Mouse (Mus musculus) liver, embryonic 11.5 days (tissue): ENCODE results near the gene Pifo. TPM values are rescaled to one million over a fixed set of nuclear protein-coding genes. Genes with fewer than 3 reads are reported as not detected.

Experiments
- ATAC-seq: fragments of 200-750 bp; cut with Nextera tagmentation; replicated peaks from 2 replicates; pipeline ENCODE4 v1.8.0; 2017; ENCODE audit warnings: moderate number of reproducible peaks, mild to moderate bottlenecking, moderate TSS enrichment, moderate library complexity; ENCODE audit not compliant: low FRiP score
- DNase-seq: peaks from one replicate; pipeline ENCODE4 v3.0.0-alpha.2; 2017; ENCODE audit warnings: low spot score
- H3K27ac ChIP-seq: fragments of 300-500 bp; sonication (generic); 2 replicates; pipeline ENCODE4 v1.5.1; 2014; ENCODE audit warnings: mild to moderate bottlenecking, low read depth, low read length, control low read depth
- H3K27me3 ChIP-seq: fragments of 300-500 bp; sonication (generic); replicated peaks from 2 replicates; pipeline ENCODE4 v1.6.1; 2014; ENCODE audit warnings: low read length, mixed read lengths; ENCODE audit not compliant: control insufficient read depth, insufficient read depth
- H3K36me3 ChIP-seq: fragments of 300-500 bp; sonication (generic); 2 replicates; pipeline ENCODE4 v1.6.1; 2014; ENCODE audit warnings: mild to moderate bottlenecking, low read length, moderate library complexity, mixed read lengths; ENCODE audit not compliant: control insufficient read depth, insufficient read depth
- H3K4me1 ChIP-seq: fragments of 300-500 bp; sonication (generic); replicated peaks from 2 replicates; pipeline ENCODE4 v1.6.1; 2014; ENCODE audit warnings: low read length, mixed read lengths; ENCODE audit not compliant: control insufficient read depth, insufficient read depth
- H3K4me2 ChIP-seq: fragments of 300-500 bp; sonication (generic); 2 replicates; pipeline ENCODE4 v1.6.1; 2014; ENCODE audit warnings: mild to moderate bottlenecking, control low read depth, moderate library complexity
- H3K4me3 ChIP-seq: fragments of 300-500 bp; sonication (generic); 2 replicates; pipeline ENCODE4 v1.5.1; 2014; ENCODE audit warnings: low read depth, low read length, control low read depth
- H3K9ac ChIP-seq: fragments of 300-500 bp; sonication (generic); 2 replicates; pipeline ENCODE4 v1.6.1; 2014; ENCODE audit warnings: low read depth, low read length, control low read depth
- H3K9me3 ChIP-seq: fragments of 300-500 bp; sonication (generic); 2 replicates; pipeline ENCODE4 v1.6.1; 2016; ENCODE audit warnings: low read length, inconsistent platforms, mixed read lengths; ENCODE audit not compliant: control insufficient read depth
- WGBS: fragments of 180-500 bp; shearing (Covaris S2); extraction: QIAGEN DNeasy Blood & Tissue Kit; methylation state at CpG from one replicate; pipeline ENCODE4 v1.1.7; 2014; 5-methylcytosine and 5-hydroxymethylcytosine counted together
- polyA plus RNA-seq: library from polyadenylated mRNA; unstranded; fragments of >200 nt; fragmentation: Nextera tagmentation; extraction: Ambion mirVana; gene quantifications from 2 replicates; pipeline ENCODE4 v1.2.1, GENCODE M21; 2014

Gene Pifo
- polyA plus RNA-seq, 1 experiment from 2014 or later = not detected

- Histone ChIP-seq H3K36me3 (peaks cover 34% of the 10 kb centered on the region), H3K27ac (peak within 1 kb of the TSS; percentile 89), H3K4me3 (peak within 1 kb of the TSS; percentile 84), H3K4me1 (peaks cover 17% of the 10 kb centered on the region), H3K9ac (peak within 1 kb of the TSS; percentile 97), H3K4me2 (peak within 1 kb of the TSS; percentile 95), H3K27me3 (no peaks in the 10 kb centered on the region), H3K9me3 (no peaks in the 10 kb centered on the region)
- ATAC-seq = no peak; the same call in 1 of the 2 replicates
- WGBS = 4% methylated on average over 6 of the region's 6 CpGs
- no peak for DNase-seq
These were observed 54.4 kb downstream of the Pifo start, which contains the start of gene Atp5f1 for GRCm38 (mm10) chr3:105959999-105960398. Atp5f1 (minus strand) TSS chr3:105960099.

- under 1% methylated on average over 26 of the region's 26 CpGs for WGBS
These were observed 54.9 kb downstream of the Pifo start for GRCm38 (mm10) chr3:105959585-105959984.

DNA sequence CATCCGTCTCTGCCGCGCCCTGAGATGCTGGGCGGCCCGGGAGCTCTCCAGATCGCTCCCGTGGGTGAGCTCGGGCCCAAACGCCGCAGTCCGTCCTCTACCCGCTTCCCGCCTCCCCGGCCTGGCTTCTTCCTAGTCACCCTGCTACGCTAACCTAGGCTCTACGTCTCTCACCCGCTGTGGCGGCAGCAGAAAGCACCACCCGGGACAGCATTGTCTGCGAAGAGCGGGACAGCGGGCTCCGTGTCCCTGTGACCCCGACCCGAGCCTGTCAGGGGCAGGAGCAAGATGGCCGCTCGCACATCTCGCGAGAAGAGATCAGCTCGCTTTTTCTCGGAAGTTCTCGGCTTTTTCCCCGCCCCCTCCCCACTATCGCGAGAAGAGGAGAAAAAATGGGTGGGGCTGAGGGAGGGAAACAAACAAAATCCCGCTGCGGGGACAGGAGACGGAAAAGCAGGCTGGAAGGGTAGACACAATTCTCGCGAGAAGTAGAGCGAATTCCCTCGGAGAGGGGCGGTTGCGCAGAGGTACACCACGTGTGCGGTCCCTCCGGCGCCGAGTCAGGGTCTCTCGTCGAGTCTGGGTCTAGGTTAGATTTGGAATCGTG lies 55.4 kb downstream of the Pifo start, which contains the start of gene Wdr77:
Gene Wdr77 (plus strand): TSS at position 396 of the 607 bp plus-strand sequence.
- H3K9ac ChIP-seq = peak within 1 kb of the TSS; percentile 97
- under 1% methylated on average over 52 of the region's 52 CpGs for WGBS
- H3K4me2 ChIP-seq = peak within 1 kb of the TSS; percentile 95
- peak within 1 kb of the TSS; percentile 89 for H3K27ac ChIP-seq
- DNase-seq = peak; percentile 99
- H3K9me3 ChIP-seq = no peaks in the 10 kb centered on the region
- ATAC-seq = peak; percentile 95
- peaks cover 26% of the 10 kb centered on the region for H3K36me3 ChIP-seq
- H3K27me3 ChIP-seq = no peaks in the 10 kb centered on the region
- peak within 1 kb of the TSS; percentile 84 for H3K4me3 ChIP-seq
- peaks cover 17% of the 10 kb centered on the region for H3K4me1 ChIP-seq

More at GRCm38 (mm10) chr3:105959585-105959984, 54.9 kb downstream of the Pifo start:
- ATAC-seq (peak; percentile 48), DNase-seq (no peak)
- Histone ChIP-seq H3K27ac (peak overlapping the region; percentile 64), H3K27me3 (no peaks in the 10 kb centered on the region), H3K9me3 (no peaks in the 10 kb centered on the region), H3K4me1 (peaks cover 17% of the 10 kb centered on the region), H3K9ac (peak overlapping the region; percentile 84), H3K36me3 (peaks cover 29% of the 10 kb centered on the region), H3K4me3 (peak overlapping the region; percentile 84), H3K4me2 (peak overlapping the region; percentile 82)

- no peak for ATAC-seq
- no peaks in the 10 kb centered on the region for H3K27me3 ChIP-seq
- no peak for DNase-seq
- H3K9me3 ChIP-seq = no peaks in the 10 kb centered on the region
- H3K9ac ChIP-seq = peak overlapping the region; percentile 97
- H3K36me3 ChIP-seq = peaks cover 22% of the 10 kb centered on the region
- WGBS = 40% methylated on average over 5 of the region's 5 CpGs
- H3K4me2 ChIP-seq = peak overlapping the region; percentile 95
- peak overlapping the region; percentile 89; the same call in 1 of the 2 replicates for H3K27ac ChIP-seq
- H3K4me3 ChIP-seq = peak overlapping the region; percentile 84
- H3K4me1 ChIP-seq = peaks cover 17% of the 10 kb centered on the region
These were observed 56.2 kb downstream of the Pifo start for GRCm38 (mm10) chr3:105958204-105958603.

DNA sequence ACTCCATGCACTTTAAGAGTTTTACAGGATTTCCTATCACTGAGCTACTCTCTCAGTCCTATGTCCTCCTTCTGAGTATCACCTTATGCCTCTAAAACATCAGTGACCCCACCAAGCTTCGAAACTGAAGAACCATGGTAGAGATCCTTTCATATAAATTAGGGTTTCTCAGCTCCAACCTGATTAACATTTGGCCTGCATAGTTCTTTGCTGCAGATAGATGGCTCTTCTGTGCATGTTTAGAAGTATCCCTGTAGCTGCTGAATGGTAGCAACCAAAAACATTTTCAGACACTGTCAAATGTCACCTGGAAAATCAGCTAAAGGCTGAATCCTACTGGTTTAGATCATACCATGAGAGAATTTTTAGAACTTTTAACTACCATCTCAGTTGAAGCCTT lies 57.2 kb downstream of the Pifo start:
- DNase-seq = no peak
- peaks cover 17% of the 10 kb centered on the region for H3K4me1 ChIP-seq
- 94% methylated on average over 1 of the region's 1 CpGs for WGBS
- no peak overlapping the region; the same call in 1 of the 2 replicates for H3K9ac ChIP-seq
- H3K9me3 ChIP-seq = no peaks in the 10 kb centered on the region
- no peak overlapping the region for H3K27ac ChIP-seq
- H3K27me3 ChIP-seq = no peaks in the 10 kb centered on the region
- peaks cover 23% of the 10 kb centered on the region for H3K36me3 ChIP-seq
- no peak for ATAC-seq
- peak overlapping the region; percentile 95 for H3K4me2 ChIP-seq
- H3K4me3 ChIP-seq = peak overlapping the region; percentile 84

DNA sequence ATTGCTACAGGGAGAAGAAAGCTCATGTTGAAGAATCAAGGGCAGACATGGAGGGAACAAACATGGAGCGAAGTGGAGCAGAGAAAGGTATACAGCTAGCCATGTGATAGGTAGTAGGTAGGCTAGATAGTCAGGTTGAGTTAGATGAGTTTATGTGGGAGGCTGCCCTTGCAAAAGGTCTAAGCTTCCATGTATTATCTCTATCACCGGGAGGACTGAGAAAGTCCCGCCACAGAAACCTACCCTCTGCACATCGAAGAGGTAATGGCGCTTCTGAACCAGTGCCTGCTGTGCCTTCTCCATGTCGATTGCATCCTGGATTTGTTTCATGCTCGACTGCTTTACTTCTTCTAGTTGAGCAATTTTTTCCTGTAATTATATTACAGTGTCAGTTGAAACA lies 63.1 kb downstream of the Pifo start:
- DNase-seq (no peak), ATAC-seq (no peak)
- Histone ChIP-seq H3K27ac (no peak overlapping the region), H3K36me3 (peaks cover 40% of the 10 kb centered on the region), H3K9ac (no peak overlapping the region), H3K27me3 (no peaks in the 10 kb centered on the region), H3K4me1 (no peaks in the 10 kb centered on the region), H3K4me3 (no peak overlapping the region), H3K9me3 (no peaks in the 10 kb centered on the region), H3K4me2 (no peak overlapping the region)
- 92% methylated on average over 7 of the region's 7 CpGs for WGBS

Other genes with a start within 250 kb of the Pifo start
- gene Rap1a, start 213.3 kb downstream of the Pifo start, polyA plus RNA-seq = 114 and 121 TPM in 2 replicates
- gene Adora3, start 143.8 kb downstream of the Pifo start, polyA plus RNA-seq = 0.36 and 0.92 TPM in 2 replicates
- 0.26 and 0.27 TPM in 2 replicates for gene Tmigd3, start 143.7 kb downstream of the Pifo start, polyA plus RNA-seq
- gene I830077J02Rik, start 82.0 kb downstream of the Pifo start, polyA plus RNA-seq = 5.6 and 5.9 TPM in 2 replicates
- 154 and 167 TPM in 2 replicates for gene Wdr77, start 55.3 kb downstream of the Pifo start, polyA plus RNA-seq
- 499 and 512 TPM in 2 replicates for gene Atp5f1, start 54.5 kb downstream of the Pifo start, polyA plus RNA-seq
- gene Ovgp1, start 40.9 kb downstream of the Pifo start, polyA plus RNA-seq = 1.0 and 1.7 TPM in 2 replicates
- gene Chil5, start 18.2 kb upstream of the Pifo start, polyA plus RNA-seq = not detected in 2 replicates
- not detected in 2 replicates for gene Chia1, start 98.6 kb upstream of the Pifo start, polyA plus RNA-seq
- gene Chil3, start 152.9 kb upstream of the Pifo start, polyA plus RNA-seq = not detected in 2 replicates
- gene Chil4, start 204.9 kb upstream of the Pifo start, polyA plus RNA-seq = not detected in 2 replicates